Mouse (Mus musculus) ovary, postnatal 14 days (tissue): ENCODE results near the gene Bckdha.

Experiments
- DNase-seq: peaks from one replicate; pipeline ENCODE4 v3.0.0; 2022; ENCODE audit warnings: low spot score

Bckdha gene

DNA sequence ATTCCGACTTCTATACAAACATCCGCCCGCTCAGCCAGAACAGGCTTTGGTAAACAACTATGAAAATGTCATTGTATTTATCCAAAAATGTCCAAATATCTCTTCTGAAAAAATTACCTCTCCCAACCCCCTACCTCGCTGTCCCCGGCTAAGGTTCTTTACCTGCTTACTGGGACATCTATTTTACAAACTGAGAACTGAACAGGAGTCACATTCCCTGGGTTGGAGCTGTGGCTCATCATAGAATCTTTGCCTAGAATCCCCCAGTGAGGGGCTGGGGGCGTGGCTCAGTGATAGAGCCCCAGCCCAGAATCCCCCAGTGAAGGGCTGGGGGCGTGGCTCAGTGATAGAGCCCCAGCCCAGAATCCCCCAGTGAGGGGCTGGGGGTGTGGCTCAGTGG is 47.3 kb downstream of the Bckdha start:
- DNase-seq, result no peak

DNA sequence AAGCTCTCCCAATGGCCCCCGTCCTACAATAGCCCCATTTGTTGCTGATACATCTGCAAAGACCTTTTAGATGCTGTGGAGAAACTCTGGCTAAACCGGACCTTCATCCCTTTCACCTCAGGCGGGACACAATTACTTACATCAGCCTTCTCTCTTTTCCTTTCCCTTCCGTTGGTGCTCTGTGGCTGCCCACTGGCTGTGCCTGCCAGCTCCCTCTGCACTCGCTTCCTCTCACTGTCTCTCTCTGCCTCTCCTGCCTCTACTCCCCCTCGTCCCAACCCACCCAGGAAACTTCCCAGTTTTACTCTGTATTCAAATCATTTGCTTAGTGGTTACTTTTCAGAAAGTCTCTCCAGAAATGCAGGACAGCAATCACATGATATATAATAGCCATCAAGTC is 48.7 kb downstream of the Bckdha start:
- no peak for DNase-seq

DNA sequence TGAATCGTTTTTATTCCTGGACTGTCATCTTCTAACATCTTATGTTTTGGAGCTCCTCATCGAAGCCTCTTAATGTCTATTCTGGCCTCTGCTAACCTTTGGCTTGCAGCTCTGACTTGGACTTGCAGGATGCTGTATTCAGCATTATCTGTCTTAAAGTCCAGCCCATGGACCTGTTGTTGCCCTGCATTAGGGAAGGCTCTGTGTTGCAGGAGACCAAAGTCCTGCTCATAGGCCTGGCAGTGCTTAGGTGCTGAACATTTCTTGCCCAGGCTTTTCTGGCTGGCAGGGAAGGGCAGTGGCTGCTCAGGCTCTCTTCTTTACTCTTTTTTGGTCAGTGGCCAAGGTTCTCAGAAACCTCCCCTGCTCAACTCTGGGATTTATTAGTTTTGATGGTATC is 51.6 kb downstream of the Bckdha start:
- DNase-seq, result no peak

DNA sequence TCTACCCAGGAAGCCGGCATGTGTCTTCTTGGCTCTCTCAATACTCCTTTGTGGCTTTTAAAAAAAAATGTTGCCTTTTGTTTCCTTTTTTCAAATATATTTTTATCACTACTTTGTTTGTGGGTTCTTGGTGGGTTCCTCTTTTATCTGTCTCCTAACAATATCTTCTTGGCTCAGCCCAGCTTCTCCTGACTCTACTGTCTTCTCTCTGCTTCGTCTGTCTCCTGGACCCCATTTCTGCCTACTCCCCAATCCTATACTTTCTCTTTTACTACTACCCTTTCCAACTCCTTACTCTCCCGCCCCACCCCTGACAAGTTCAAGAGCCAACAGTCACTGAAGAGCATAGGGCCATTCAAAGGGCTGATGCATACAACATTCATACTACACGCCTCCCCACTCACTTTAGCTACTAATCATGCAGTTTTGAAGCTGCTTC is 52.1 kb downstream of the Bckdha start:
- no peak for DNase-seq

DNA sequence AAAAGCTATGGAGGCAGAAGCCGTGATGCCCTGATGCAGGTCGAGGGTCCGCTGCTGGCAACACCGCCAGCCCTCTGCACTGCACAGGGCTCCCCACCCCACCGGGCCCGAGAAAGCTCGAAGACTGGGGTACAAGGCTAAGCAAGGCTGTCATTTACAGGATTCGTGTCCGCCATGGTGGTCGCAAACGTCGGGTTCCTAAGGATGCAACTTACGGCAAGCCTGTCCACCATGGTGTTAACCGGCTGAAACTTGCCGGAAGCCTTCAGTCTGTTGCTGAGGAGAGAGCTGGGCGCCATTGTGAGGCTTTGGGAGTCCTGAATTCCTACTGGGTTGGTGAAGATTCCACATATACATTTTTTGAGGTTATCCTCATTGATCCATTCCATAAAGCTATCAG is 57.4 kb downstream of the Bckdha start:
- no peak for DNase-seq

DNA sequence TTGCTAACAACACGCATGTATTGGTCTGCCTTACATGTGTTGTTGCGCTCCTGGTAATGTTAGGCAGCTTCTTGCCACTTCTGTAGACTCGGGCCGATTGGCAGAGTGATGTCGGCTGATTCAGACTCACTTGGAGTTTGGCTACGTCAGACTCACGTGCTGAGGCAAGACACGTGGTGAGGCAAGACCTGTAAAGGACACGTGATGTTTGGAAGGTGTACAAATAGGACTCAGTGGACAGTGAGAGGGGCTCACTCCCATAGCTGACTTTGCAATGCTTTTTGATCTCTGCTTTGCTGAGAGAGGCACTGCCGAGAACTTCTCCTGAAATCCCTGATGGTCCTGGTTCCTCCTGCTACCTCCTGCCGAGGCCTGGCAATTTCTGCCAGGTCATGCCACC is 58.1 kb downstream of the Bckdha start:
- DNase-seq, result no peak

DNA sequence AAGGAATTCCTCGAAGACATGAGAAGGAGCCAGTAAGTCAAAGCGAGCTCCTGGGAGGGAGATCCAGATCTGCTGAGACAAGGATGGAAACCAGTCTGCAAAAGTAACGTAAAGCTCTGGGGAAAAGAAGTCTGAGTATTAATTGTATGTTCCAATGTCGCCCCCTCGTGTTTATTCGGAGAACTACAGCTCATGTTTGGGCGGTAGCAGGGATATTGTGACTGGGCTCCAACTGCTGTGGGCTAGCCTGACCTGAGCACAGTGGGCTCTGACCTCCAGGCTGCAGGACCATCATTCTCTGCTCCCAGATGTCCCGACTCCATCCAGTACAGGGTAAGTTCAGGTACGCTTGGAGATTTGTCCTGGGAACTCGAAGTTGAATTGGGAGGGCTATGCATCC is 59.1 kb downstream of the Bckdha start:
- DNase-seq, result peak; percentile 68

DNA sequence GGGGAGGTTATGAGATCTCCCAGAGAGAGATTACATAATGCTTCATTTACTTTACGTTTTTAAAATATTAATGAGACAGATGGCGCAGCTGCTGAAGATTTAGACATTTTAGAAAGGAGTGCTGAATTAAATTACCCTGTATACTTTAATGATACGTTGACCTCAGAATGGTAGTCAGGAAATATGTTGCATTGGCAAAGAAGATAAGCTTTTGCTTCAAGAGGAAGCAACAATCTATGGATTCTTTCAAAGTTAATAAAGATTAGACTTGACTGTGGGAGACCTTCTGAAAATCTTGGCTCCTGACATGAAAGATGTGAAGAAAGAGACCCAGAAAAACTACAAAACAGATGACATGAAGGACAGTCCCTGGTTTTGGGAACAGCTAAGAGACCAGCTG is 64.9 kb downstream of the Bckdha start:
- DNase-seq, result no peak

DNA sequence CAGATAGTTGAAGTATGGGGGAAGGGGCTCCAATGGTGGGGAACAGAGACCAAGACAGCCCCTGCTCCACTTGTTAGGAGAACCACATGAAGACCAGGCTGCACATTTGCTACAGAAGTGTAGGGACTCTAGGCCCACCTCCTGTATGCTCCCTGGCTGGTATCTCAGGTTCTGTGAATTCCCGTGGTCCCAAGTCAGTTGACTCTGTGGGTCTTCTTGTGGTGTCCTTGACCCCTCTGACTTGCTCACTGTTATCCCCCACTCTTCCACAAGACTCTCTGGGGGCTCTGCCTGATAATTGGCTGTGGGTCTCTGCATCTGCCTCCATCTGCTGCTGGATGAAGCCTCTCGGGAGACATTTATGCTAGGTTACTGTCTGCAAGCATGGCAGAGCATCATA is 67.6 kb downstream of the Bckdha start:
- no peak for DNase-seq

DNA sequence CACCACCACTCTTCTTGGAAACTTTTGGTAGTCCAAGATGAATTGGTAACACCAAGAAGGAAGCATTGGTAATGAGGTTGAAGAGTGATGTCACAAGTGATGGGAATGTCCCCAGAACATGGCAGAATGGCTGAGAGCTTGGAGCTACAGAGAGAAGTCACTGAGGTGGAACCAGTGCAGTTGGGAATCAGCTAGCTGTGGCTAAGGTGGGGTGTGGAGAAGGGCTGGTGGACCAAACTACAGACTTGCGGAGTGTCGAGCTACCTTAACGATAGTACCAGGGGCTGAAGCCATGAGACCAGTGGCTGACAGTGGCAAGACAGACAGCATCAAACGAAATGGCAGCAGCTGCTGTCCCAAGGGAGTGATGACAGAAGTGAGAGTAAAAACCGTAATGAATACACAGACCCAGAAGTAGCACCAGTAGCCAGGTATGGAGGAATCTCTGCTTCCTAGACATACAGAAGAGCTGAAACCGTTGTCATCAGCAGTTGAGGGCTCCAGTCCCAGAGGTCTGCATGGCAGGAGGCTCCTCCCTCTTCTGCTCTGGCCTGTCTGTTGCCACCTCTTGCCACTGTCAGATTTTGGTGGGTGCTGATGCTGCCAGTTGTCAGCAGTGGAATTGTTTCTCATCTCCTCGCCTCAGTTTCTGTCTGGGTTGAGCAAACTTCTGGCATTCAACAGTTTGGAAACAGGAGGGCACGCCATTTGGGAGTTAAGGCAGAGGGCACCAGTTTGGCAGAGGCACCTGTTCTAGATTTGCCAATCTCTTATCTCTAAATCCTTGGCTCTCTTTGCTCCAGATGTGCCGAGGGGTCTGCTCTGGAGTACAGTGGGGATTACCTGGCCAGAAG is 73.2 kb downstream of the Bckdha start:
- no peak for DNase-seq

DNA sequence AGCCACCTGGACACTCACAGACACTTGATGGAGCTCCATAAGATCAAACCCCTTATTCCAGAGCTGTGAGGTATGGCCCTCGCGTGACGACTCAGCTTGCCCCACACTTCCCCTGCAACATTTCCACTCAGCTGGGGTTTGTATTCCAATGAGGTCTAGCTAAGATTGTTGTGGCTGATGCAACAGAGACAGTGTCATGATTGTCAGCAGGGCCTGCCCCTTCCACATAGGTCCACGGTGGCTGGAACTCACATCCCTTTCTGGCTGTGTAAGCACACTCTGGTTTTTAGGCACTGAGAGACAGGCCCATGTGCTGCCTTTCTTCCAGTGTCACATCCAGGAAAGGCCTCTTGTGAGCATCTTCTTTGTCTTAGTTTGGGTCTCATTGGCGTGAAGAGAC is 74.1 kb downstream of the Bckdha start:
- no peak for DNase-seq

DNA sequence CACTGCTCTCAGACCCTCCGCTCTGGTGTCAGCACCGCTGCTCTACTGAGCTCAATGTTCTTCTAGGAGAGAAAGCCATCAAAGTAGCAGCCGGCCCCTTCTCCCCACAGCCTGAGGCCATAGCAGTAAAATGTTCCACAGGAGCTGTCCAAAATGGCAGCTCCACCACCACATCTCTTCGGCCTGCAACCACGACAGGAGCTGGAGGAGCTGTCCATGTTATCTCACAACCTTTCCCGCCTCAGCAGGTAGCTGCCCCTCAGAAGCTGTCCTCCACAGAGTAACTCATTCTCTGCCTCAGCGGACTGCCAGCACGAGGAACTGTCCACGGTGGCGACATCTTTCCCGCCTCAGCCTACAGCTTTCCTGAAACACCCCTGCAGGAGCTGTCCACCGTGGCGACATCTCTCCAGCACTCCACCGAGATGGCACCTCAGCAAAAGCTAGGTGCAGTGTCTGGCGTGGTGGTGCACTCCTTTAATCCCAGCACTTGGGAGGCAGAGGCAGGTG is 76.4 kb downstream of the Bckdha start:
- DNase-seq, result no peak
